Mouse (Mus musculus): Measurements from ENCODE around the gene Fxr1. TPM values are rescaled to one million over a fixed set of nuclear protein-coding genes. Genes with fewer than 3 reads are reported as not detected.

The Fxr1 gene
- polyA plus RNA-seq, 1 experiment from 2014 or later: 45.8 TPM

DNA sequence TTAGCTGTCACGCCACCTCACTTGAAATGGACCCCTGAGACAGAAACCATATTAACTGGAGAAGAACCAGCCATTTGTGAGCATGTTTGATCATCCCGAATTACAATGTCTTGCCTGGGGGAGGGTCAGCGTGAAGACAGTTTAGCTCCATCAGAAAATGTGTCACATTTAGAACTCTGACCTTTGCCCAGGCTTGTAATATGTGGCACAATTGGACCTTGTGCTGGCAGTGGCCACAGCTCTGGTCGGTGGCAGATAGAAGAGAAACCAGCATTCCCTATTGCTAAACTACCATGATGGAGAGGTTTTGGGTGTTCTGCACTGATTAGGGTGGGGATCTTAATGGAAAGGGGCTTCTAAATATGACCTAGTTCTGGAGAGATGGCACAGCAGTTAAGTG lies 100.1 kb downstream of the Fxr1 start:
- Histone ChIP-seq H3K4me2 (replicated peaks) (no peak overlapping the region), H3K36me3 (no peaks in the 10 kb centered on the region), H3K9me3 (no peaks in the 10 kb centered on the region), H3K9ac (replicated peaks) (no peak overlapping the region), H3K4me3 (replicated peaks) (no peak overlapping the region), H3K4me1 (replicated peaks) (peaks cover 3% of the 10 kb centered on the region; the same call in 1 of the 2 replicates), H3K27me3 (no peaks in the 10 kb centered on the region), H3K27ac (no peak overlapping the region)
- WGBS: 66% methylated on average over 4 of the region's 4 CpGs
- ATAC-seq: no peak

Other genes with a start within 250 kb of the Fxr1 start
- 69.3 and 73.4 TPM in 2 replicates for gene Ttc14, start 220.1 kb upstream of the Fxr1 start, polyA plus RNA-seq (2015; fragmentation: Nextera tagmentation; extraction: Ambion mirVana)
- 13.7 and 14.1 TPM in 2 replicates for gene Ccdc39, start 175.6 kb upstream of the Fxr1 start, polyA plus RNA-seq (2015; fragmentation: Nextera tagmentation; extraction: Ambion mirVana)
- 132 and 146 TPM in 2 replicates for gene Dnajc19, start 61.4 kb downstream of the Fxr1 start, polyA plus RNA-seq (2015; fragmentation: Nextera tagmentation; extraction: Ambion mirVana)